Mouse (Mus musculus) brain, embryonic 14.5 days (tissue): ENCODE results near the gene Saa1.

Experiments used
- CTCF ChIP-seq: fragments of 200-500 bp; IDR thresholded peaks from 2 replicates; pipeline ENCODE4 v1.5.1; 2012; ENCODE audit warnings: inconsistent platforms, mild to moderate bottlenecking, moderate library complexity, borderline replicate concordance; ENCODE audit not compliant: insufficient read depth, insufficient read length; ENCODE audit errors: extremely low read depth
- POLR2A ChIP-seq: fragments of 200-500 bp; IDR thresholded peaks from 2 replicates; pipeline ENCODE4 v1.6.1; 2012; ENCODE audit warnings: mild to moderate bottlenecking, inconsistent platforms, borderline replicate concordance; ENCODE audit not compliant: poor library complexity, insufficient read depth, insufficient read length, severe bottlenecking; ENCODE audit errors: extremely low read depth

GRCm38 (mm10) chr7:46762601-46763000, 19.8 kb upstream of the Saa1 start:
- TF ChIP-seq CTCF (no peak), POLR2A (no peak)
